Mouse (Mus musculus) forebrain, embryonic 16.5 days (tissue): ENCODE data around the gene Bad. TPM values are rescaled to one million over a fixed set of nuclear protein-coding genes. Genes with fewer than 3 reads are reported as not detected.
"Not testable (repeated sequence)": the region's sequence is repeated elsewhere in the genome, so short reads cannot be mapped to it uniquely, and the experiment has no call there.

Experiments
- ATAC-seq: fragments of 200-750 bp; cut with Nextera tagmentation; 2 replicates; pipeline ENCODE4 v1.8.0; 2017; ENCODE audit warnings: mild to moderate bottlenecking, moderate library complexity
- H3K27ac ChIP-seq: fragments of 300-500 bp; sonication (generic); 2 replicates; pipeline ENCODE4 v1.5.1; 2014; ENCODE audit warnings: low read length, control low read depth
- H3K27me3 ChIP-seq: fragments of 300-500 bp; sonication (generic); replicated peaks from 2 replicates; pipeline ENCODE4 v1.6.1; 2014; ENCODE audit warnings: low read length; ENCODE audit not compliant: control insufficient read depth, insufficient read depth
- H3K36me3 ChIP-seq: fragments of 300-500 bp; sonication (generic); 2 replicates; pipeline ENCODE4 v1.6.1; 2014; ENCODE audit not compliant: control insufficient read depth, insufficient read depth
- H3K4me1 ChIP-seq: fragments of 300-500 bp; sonication (generic); replicated peaks from 2 replicates; pipeline ENCODE4 v1.6.1; 2014; ENCODE audit warnings: low read length; ENCODE audit not compliant: control insufficient read depth, insufficient read depth
- H3K4me2 ChIP-seq: fragments of 300-500 bp; sonication (generic); 2 replicates; pipeline ENCODE4 v1.6.1; 2014; ENCODE audit warnings: mild to moderate bottlenecking, low read length, control low read depth
- H3K4me3 ChIP-seq: fragments of 300-500 bp; sonication (generic); replicated peaks from 2 replicates; pipeline ENCODE4 v1.5.1; 2014; ENCODE audit warnings: mild to moderate bottlenecking, low read length, control low read depth
- H3K9ac ChIP-seq: fragments of 300-500 bp; sonication (generic); replicated peaks from 2 replicates; pipeline ENCODE4 v1.6.1; 2014; ENCODE audit warnings: low read depth, low read length, control low read depth
- H3K9me3 ChIP-seq: fragments of 300-500 bp; sonication (generic); 2 replicates; pipeline ENCODE4 v1.6.1; 2016; ENCODE audit warnings: low read length; ENCODE audit not compliant: control insufficient read depth
- WGBS: fragments of 180-500 bp; shearing (Covaris S2); extraction: QIAGEN DNeasy Blood & Tissue Kit; methylation state at CpG from one replicate; pipeline ENCODE4 v1.1.7; 2014; 5-methylcytosine and 5-hydroxymethylcytosine counted together
- polyA plus RNA-seq: library from polyadenylated mRNA; unstranded; fragments of >200 nt; fragmentation: Nextera tagmentation; extraction: Ambion mirVana; gene quantifications from 2 replicates; pipeline ENCODE4 v1.2.1, GENCODE M21; 2015

Bad gene
- polyA plus RNA-seq, 1 experiment from 2014 or later: 88.4 TPM

DNA sequence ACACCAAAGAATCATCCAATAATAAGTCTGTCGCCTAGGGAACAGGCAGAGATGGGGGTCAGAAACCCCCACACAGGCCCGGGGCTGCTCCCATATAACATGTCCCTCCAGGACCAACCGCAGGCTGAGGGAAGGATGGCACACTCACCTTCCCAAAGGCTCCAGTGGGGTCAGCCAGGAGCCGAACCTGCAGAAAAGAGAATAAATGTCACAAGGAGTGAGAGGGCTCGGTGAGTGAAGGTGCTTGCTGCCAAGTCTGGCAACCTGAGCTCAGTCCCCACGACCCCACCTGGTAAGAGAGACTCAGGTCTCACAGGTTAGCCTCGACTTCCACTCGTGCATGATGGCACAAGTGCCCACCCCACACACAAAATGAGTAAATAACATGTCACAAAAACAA, 34.6 kb upstream of the Bad start:
- H3K9ac ChIP-seq: no peak overlapping the region
- no peaks in the 10 kb centered on the region for H3K9me3 ChIP-seq
- 0 out of 2 replicates have a peak, but pooled peaks cover 2% of the 10 kb centered on the region for H3K36me3 ChIP-seq
- 88% methylated on average over 8 of the region's 8 CpGs for WGBS
- peaks cover 24% of the 10 kb centered on the region for H3K4me1 ChIP-seq
- no peak overlapping the region for H3K27ac ChIP-seq
- no peak overlapping the region for H3K4me3 ChIP-seq
- H3K4me2 ChIP-seq: no peak overlapping the region
- H3K27me3 ChIP-seq: no peaks in the 10 kb centered on the region
- no peak for ATAC-seq

DNA sequence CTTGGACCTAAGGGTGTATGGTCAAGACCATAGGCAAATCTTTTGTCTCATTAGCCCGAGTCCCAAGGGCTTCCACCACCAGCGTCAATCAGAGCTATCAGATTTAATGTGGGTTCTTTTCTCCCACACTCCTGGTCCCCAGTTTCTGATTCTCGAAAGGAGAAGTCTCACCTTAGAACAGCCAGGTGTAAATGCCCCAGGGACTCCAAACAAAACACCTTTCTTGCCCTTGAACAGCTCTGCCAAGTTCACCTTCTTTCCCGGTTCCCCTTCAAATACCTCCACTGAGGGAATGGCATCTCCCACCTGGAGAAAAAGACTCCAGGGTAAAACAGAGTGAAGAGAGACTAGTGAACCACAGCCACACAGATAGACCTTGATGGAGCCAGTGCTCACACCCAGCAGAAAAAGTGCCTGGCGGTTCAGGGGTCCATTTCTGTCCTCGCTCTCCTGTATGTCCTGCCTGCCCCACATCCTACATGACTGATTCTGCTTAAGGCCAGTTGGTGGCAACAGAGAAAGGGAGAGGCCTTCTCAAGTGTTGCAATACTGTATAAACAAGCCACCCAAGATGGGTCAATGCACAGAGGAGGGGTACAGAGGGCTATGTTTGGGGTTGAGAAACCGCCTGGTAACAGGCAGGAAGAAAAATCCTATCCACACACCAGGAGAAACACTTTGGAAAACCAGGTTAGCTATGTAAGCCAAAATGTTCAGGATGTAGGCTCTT, 33.7 kb upstream of the Bad start:
- Histone ChIP-seq H3K4me2 (peak overlapping the region; percentile 62; the same call in 1 of the 2 replicates), H3K9ac (no peak overlapping the region; the same call in 1 of the 2 replicates), H3K36me3 (peaks cover 9% of the 10 kb centered on the region; the same call in 1 of the 2 replicates), H3K27me3 (no peaks in the 10 kb centered on the region), H3K27ac (no peak overlapping the region), H3K4me3 (peak overlapping the region; percentile 76), H3K9me3 (no peaks in the 10 kb centered on the region), H3K4me1 (peaks cover 24% of the 10 kb centered on the region)
- ATAC-seq: no peak
- 90% methylated on average over 7 of the region's 7 CpGs for WGBS

DNA sequence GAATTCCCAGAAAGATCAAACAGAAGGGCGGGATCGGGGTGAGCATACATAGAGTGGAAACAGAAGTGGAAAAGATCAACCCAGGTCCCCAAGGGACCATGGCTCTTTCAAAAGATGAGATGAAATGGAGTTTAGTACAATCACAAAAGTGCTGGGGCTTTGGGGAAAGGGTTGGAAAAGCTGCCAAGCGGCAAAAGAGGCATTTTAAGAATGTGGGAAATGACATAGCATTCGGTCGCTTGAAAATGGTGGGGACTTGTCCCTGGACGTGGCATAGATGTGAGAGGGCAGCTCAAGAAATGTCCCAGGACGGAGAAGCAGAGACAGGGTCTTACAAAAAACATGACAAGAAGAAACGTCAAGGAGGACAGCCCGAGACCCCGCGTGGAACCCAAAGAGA, 32.6 kb upstream of the Bad start:
- no peaks in the 10 kb centered on the region for H3K27me3 ChIP-seq
- peak overlapping the region; percentile 98 for H3K27ac ChIP-seq
- peak overlapping the region; percentile 79 for H3K9ac ChIP-seq
- ATAC-seq: no peak
- H3K4me2 ChIP-seq: peak overlapping the region; percentile 62
- no peaks in the 10 kb centered on the region for H3K9me3 ChIP-seq
- WGBS: 11% methylated on average over 11 of the region's 11 CpGs
- peaks cover 24% of the 10 kb centered on the region for H3K4me1 ChIP-seq
- H3K4me3 ChIP-seq: peak overlapping the region; percentile 76
- peaks cover 15% of the 10 kb centered on the region; the same call in 1 of the 2 replicates for H3K36me3 ChIP-seq

DNA sequence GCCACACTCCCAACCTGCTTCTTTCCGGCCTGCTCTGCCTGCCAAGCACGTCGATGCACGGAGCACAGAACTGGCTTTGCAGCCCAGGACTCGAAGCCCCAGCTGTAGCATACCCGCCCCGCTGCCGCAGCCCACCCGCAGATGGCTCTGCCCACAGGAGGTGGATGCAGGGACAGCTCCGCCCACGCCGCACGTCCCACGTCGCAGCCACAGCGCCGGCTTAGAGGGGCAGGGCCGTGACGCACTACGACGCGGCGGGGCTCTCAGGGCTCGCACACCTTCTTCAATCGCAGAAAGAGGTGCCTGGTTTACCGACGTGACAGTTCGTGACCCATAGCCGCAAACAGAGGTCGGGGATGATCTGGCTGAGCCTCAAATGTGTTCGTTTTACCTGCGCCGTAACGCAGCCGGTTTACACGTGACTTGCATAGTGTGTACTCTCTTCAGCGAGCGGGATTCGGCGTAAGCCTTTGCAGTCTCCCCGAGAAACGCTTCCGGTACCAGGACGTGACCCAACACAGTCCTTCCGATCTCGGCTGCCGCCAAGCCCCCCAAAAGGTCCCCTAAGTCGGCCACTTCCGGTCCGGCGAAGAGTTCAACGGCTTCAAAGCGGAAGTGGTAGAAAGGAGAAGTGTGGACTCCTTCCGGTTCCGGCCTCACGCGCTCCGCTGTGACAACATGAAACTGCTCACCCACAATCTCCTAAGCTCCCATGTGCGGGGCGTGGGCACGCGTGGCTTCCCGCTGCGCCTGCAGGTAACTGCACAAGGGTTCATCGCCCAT, 32.0 kb upstream of the Bad start, which contains the start of the genes Trmt112 and Prdx5:
Trmt112 (plus strand) TSS at position 192 of the 783 bp plus-strand sequence.
Prdx5 (minus strand) TSS at position 600 of the 783 bp plus-strand sequence.
- H3K36me3 ChIP-seq: peaks cover 15% of the 10 kb centered on the region; the same call in 1 of the 2 replicates

DNA sequence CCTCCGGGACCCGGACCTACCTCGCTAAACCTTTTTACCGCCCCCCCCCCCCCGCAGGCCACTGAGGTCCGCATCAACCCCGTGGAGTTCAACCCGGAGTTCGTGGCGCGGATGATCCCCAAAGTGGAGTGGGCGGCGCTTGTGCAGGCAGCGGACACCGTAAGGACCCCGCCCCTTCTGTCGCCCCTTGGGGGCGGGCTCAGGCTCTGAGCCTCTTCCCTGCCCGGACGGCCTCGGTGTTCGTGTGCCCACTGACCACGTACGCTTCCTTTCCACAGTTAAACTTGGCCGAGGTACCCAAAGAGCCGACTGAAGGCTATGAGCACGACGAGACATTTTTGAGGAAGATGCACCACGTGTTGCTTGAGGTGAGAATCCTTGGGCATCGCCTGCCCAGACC, 31.4 kb upstream of the Bad start:
- Histone ChIP-seq H3K4me2 (peak overlapping the region; percentile 62), H3K9ac (peak overlapping the region; percentile 79), H3K4me1 (peaks cover 24% of the 10 kb centered on the region), H3K27ac (peak overlapping the region; percentile 98), H3K36me3 (peaks cover 15% of the 10 kb centered on the region; the same call in 1 of the 2 replicates), H3K4me3 (peak overlapping the region; percentile 76)
- H3K27me3 ChIP-seq, H3K9me3 ChIP-seq: not testable (repeated sequence)
- under 1% methylated on average over 25 of the region's 30 CpGs for WGBS
- peak; percentile 6 for ATAC-seq

More for the DNA sequence above, 32.0 kb upstream of the Bad start, which contains the start of the genes Trmt112 and Prdx5:
- Histone ChIP-seq H3K27ac (peak within 1 kb of the TSS; percentile 98), H3K4me1 (peaks cover 24% of the 10 kb centered on the region), H3K27me3 (no peaks in the 10 kb centered on the region), H3K9ac (peak within 1 kb of the TSS; percentile 79), H3K4me3 (peak within 1 kb of the TSS; percentile 76), H3K9me3 (no peaks in the 10 kb centered on the region), H3K4me2 (peak within 1 kb of the TSS; percentile 62)
- WGBS: under 1% methylated on average over 65 of the region's 65 CpGs
- ATAC-seq: peak; percentile 96

DNA sequence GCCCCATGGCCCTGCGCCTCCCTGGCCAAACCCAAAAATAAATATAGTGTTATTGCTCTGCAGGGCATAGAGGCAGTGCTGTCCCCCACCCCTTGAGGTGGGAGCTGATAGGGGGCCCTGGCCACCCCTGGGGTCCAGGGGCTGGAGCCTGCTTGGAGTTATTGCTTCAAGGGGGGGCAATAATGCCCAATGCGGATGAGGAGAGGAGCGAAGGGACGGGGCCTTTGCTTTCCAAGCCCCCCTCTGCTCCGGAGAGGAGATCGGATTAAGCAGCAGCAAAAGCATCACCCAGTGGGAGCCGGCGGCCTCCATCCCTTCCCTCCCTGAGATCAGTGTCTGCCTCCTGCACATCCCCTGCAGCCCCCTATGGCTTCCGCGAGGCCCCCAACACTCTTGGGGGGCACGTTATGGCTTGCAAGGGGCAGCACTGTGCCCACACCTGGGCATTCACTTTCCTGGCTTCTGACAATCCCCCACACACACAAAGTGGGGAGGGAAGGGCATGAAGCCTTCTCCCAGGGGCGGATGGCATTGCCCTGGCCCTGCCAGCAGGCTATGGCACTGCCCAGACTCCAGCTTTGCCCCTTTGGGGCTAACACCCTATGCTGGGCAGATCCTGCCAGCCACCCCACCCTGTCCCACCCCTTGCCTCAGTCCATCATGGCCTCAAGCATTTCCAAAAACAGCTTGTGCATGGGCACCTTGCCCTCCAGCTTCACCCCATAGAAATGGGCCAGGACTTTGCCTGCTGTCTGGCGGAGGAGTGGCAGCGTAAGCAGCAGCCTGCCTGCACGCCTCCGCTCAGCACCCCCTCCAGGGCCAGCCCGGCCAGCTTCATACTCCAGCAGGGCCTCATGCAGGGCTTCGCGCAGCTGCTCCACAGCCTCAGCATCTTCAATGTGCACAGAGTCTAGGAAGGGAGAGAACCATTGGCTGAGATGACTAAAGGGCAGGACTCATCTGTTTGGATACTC, 30.3 kb upstream of the Bad start:
- H3K9ac ChIP-seq: no peak overlapping the region
- H3K4me1 ChIP-seq: peaks cover 24% of the 10 kb centered on the region
- H3K27ac ChIP-seq: no peak overlapping the region
- H3K4me3 ChIP-seq: no peak overlapping the region
- no peak for ATAC-seq
- H3K9me3 ChIP-seq: no peaks in the 10 kb centered on the region
- H3K36me3 ChIP-seq: peaks cover 15% of the 10 kb centered on the region; the same call in 1 of the 2 replicates
- WGBS: 81% methylated on average over 19 of the region's 19 CpGs
- H3K4me2 ChIP-seq: no peak overlapping the region
- H3K27me3 ChIP-seq: no peaks in the 10 kb centered on the region

DNA sequence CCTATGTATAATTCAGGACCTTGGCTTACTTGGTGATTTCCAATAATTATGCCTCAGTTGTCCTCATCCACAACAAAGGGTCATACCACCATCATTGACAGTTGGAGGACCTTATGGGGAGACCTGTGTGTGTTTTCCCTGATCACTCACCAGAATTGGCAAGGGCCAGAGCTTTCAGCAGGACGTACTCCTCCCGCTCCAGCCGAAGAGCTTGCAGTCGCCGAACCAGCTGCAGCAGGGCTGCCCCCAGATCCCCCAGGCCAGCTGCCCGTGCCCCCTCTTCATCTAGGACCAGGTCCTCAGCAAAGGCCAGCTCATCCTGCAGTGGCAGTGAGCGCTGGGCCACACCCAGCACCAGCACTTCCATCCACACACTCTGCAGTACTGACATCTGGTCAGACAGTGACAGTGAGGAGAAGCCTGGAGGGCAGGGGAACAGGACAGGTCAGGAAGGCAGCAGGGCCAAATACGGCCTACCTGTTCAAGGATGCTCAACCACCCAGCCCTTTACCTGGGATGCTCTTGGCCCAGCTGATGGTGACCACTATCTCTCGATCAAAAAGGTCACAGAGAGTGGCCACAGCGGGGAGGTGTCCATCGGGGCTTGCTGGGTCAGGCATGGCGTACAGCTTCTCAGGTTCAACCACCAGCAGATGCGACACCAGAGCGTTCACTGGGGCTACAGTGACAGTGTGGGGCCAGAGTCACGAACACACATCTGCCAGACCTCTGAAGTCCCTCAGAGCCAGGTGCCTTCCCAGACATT, 29.3 kb upstream of the Bad start:
- Histone ChIP-seq H3K4me2 (no peak overlapping the region), H3K27ac (no peak overlapping the region), H3K4me3 (no peak overlapping the region), H3K9me3 (no peaks in the 10 kb centered on the region), H3K27me3 (no peaks in the 10 kb centered on the region), H3K36me3 (peaks cover 15% of the 10 kb centered on the region; the same call in 1 of the 2 replicates), H3K9ac (no peak overlapping the region), H3K4me1 (peaks cover 23% of the 10 kb centered on the region)
- ATAC-seq: no peak
- 93% methylated on average over 15 of the region's 15 CpGs for WGBS

DNA sequence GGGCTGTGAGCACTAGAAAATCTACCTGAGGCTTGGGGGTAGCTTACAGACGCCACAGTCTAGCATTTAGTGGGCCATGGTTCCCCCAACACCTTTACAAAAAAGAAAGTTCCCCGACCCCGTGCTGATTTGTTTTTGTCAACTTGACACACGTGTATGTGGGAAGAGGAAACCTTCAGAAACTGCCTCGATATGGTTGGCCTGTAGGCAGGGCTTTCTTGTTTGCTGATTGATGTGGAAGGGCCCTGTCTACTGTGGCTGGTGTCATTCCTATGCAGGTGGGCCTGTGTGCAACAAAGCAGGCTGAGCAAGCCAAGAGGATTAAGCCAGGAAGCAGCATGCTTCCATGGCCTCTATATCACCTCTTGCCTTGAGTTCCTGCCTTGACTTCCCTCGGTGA, 28.6 kb upstream of the Bad start:
- Histone ChIP-seq H3K36me3 (peaks cover 15% of the 10 kb centered on the region; the same call in 1 of the 2 replicates), H3K4me1 (peaks cover 18% of the 10 kb centered on the region), H3K9ac (no peak overlapping the region), H3K27me3 (no peaks in the 10 kb centered on the region), H3K4me3 (no peak overlapping the region), H3K4me2 (no peak overlapping the region), H3K27ac (no peak overlapping the region), H3K9me3 (no peaks in the 10 kb centered on the region)
- no peak for ATAC-seq
- 88% methylated on average over 6 of the region's 6 CpGs for WGBS
